Mouse (Mus musculus): ENCODE measurements at regions not wholly inside any gene's neighbourhood (a gene's known extent, or its start where the extent isn't known, plus 50 kb on each side); places are given as distances from the start of the nearest gene placed in this dataset.

- TF ChIP-seq CTCF (IDR thresholded peaks at IDR 0.05; ENCODE audit: borderline replicate concordance, insufficient read depth, low read length), result no peak
- no peak for TF ChIP-seq POLR2A (IDR thresholded peaks at IDR 0.05; ENCODE audit: low read depth, low read length)
These were observed 142.1 kb upstream of the Tll1 start for GRCm38 (mm10) chr8:64348082-64348646.
